Mouse (Mus musculus): ENCODE measurements around the gene Shh. TPM values are rescaled to one million over a fixed set of nuclear protein-coding genes. Genes with fewer than 3 reads are reported as not detected.

Shh gene
- not detected in 2 replicates for total RNA-seq (2017)

DNA sequence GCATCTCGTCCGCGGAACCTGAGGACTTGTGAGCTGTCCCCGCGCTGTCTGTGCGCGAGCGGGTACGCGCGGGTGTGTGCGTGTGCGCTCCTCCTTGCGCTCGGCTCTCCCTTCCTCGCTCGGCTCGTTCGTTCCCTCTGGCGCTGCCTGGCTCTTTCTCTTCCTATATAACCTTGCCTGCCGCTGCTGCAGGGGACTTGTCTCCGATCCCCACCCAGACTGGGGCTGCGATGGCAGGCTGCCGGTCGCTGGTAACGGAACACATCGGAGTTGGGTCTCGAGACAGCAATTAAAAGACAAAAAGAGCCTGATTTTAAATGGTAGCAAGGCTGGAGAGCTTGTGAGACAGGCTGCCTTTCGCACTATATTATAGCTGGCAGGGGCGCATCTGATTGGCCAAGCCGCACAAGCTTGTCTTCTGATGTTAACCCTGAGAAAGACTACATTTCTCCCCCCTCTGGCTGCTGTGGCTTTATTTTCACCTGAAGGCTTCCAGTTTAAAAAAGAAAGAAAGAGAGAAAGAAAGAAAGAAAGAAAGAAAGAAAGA, at the start of gene Shh:
Gene Shh (minus strand): TSS at position 497 of the 547 bp plus-strand sequence.
- no peak for ATAC-seq (replicated peaks; ENCODE audit: low read depth, poor library complexity, severe bottlenecking)

DNA sequence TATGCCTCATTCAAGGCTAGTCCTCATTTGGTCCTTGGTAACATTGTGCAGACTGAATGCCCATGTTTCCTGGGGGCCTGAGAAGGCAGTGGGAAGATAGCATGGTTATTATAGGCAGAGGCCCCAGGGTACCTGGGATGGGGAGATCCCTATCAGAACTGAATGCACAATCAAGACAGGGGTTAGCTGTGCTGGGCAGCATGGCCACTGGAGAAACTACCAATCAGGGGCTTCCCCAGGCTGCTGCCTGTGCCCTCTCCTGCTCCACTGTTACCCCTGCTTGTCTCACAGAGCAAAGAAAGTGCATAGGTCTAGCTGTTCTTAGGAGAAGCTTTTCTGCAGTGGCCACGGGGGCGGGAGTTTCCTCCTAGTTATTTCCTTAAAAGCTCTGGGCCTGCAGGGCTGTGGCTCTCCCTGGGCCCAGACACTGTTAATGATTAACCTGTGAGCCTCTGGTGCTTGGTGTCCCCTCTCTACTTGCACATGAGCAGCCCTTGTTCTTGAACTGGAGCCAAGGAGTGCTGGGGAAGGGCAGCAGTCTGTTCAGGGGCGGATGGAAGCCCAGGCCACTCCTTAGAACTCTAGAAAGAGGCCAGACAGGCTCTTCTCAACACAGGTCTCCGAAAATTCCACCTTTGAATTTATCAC, 33.9 kb upstream of the Shh start:
- no peak for ATAC-seq (replicated peaks; ENCODE audit: low read depth, poor library complexity, severe bottlenecking)

DNA sequence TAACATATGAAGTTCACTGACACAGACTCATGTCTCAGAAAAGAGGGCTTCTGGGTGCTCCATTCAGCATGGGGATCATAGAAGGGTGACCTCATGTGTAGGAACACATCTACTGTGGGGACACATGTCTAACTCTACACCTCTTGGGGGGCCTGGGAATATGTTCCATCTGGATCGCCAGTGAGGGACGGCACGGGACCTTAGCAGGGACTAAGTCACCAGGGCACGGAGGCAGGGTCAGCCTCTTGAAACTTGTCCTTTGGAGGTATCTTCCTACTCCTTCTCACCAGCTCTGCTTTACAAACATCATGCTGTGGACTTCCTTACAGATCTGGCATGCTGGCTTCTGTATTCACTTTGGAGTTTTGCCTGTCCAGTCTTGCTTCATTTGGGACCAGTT, 31.8 kb upstream of the Shh start:
- ATAC-seq (replicated peaks; ENCODE audit: low read depth, poor library complexity, severe bottlenecking) = no peak

DNA sequence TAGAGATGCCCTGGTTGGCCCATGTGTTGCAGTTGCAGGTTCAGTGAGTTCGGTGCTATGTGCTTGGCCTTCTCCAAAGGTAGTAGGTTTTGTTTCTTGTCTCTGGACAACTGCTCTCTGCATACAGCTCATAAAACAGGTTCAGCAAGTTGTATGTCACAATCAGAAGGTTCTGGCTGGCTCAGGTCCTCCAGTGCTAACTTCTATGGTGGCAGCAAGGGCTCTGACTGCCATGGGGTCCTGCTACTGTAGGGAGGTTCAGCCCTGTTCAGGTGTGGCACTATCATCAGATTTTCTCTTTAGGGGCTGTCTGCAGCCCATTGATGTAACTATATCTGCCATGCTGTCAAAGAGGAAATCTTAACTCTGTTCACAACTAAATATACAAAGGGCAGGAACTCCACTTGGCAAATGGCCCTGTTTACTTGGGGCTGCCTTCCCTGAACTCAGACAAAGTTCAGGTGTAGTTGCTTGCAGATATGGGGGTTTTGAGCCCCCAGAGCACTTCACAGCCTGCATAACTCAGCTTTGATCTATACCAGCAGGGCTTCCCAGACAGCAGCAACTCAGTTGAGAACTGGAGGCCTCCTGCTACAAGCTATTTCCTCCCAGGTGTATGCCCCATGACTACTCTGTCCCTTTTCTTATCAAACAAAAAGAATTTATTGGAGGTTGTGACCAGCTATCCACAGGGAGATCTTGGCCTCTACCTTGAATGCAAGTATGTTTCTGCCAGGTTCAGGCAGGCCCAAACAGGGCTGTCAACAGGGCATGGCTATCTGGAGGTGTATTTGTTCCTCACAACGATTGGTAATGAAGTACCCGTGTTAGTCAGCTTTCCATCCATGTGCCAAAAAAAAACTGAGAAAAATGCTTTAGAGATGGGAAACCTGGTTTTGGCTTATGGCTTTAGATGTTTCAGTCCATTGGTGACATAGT, 28.9 kb upstream of the Shh start:
- ATAC-seq (replicated peaks; ENCODE audit: low read depth, poor library complexity, severe bottlenecking) = no peak

DNA sequence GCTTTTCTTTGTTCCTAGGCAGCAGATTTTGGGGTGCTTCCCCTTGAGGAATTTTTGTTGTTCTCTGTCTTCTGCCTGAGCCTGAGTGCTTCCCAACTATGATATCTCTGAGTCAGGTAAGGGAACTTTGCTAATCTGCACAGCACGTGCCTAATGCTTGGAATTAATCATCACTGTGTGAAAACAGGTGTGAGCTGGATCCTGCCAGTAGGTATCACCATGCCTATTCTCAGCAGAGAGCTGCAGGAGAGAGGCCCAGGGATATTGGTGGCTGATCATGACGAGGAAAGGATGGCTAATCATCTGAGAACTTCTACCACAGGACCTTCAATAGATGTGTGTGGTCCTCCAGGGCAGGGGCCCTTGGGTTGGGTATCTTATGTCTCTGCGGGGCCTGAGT, 26.5 kb upstream of the Shh start:
- ATAC-seq (replicated peaks; ENCODE audit: low read depth, poor library complexity, severe bottlenecking) = no peak

DNA sequence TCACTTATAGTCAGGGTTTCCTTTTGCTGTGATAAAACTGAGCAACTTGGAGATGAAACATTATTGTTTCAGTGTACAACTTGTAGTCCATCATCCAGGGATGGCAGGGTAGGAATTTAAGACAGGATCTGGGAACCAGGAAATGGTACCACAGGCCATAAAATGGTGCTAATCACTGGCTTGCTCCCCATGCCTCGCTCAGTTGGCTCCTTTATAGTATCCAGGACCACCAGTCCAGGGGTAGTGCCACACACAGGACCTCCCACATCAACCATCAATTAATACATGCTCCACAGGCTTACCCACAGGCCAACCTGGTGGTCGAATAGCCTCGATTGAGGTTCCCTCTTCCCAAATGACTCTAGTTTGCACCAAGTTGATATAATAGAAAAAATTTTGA, 15.9 kb upstream of the Shh start:
- no peak for ATAC-seq (replicated peaks; ENCODE audit: low read depth, poor library complexity, severe bottlenecking)

DNA sequence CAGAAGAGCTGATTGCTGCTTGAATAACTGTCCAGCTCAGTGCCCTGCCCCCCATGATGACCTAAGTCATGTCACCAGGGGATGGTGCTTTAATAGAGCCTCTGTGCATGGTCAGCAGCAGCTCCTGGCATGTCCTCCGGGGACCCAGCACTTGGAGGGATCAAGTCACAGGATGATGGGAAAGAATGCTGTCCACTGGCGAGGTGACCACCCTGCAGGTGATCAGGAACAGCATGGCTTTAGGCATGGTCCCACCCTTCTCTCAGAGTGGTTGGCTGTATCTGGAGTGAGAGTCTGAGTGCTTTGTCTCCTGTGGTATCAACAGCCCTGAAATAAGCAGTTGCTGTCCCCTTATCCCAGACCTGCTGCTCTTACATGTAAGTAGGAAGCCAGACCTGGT, 14.7 kb upstream of the Shh start:
- ATAC-seq (replicated peaks; ENCODE audit: low read depth, poor library complexity, severe bottlenecking) = no peak

DNA sequence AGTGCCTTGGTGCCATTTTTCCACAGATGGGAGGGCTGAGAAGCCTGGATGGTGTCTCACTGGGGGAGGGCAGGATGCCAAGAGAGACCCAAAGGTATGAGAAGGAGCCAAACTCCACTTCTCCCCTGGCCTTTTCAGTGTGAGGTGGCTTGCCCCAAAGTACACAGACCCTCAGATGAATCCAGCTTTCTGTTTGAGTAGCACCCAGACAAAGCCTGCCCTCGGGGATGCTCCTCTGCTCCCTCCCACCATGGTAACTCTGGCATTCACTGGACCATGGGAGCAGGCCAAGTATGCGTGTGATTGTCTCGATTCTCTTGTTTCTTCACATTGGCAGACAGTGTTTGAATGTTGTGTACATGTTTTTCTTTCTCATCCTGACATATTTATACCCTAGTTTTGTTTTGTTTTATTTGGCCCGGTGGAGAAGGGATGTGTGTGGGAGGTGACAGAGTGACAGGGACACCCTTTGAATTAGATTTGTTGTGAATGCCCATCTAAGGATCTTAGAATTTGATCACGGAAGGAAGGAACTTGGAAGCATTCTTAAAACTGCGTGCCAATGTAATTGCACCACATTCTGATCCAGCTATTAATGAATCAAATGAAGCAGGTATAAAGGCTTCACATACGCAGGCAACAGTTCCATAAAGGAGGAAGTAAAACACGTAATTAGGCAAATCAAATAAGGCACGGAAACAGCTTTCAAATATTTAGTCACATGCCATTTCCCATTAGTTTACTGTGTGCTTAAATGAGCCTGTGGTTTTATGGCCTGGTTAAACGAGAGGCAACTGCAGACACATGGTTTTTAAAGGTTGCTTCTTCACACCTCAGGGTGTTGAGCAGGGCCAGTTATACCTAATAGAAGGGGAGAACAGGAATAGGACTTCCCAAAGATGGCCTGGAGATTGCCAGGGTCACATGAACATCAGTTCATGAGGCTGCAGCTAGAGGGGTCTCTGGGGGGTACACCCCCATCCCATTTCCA, 9.6 kb upstream of the Shh start:
- no peak for ATAC-seq (replicated peaks; ENCODE audit: low read depth, poor library complexity, severe bottlenecking)

DNA sequence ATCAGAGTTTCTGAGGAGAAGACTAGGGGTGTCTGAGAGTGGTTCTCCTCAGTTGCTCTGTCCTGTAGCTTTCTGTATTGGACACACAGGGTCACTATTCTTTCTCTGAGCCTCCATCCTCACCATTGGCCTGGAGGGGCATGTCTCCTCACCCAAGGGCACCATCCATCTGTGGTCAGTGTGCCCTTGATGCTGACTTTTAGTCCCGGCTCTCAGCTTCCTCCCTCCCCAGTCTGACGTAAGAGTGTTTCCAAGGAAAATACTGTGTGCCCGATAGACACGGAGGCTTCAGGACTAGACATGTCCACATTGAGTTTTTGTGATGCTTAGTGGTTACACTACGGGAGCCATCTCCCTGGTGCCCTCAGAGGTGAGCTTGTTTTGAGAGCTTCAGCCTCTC, 6.5 kb upstream of the Shh start:
- no peak for ATAC-seq (replicated peaks; ENCODE audit: low read depth, poor library complexity, severe bottlenecking)

DNA sequence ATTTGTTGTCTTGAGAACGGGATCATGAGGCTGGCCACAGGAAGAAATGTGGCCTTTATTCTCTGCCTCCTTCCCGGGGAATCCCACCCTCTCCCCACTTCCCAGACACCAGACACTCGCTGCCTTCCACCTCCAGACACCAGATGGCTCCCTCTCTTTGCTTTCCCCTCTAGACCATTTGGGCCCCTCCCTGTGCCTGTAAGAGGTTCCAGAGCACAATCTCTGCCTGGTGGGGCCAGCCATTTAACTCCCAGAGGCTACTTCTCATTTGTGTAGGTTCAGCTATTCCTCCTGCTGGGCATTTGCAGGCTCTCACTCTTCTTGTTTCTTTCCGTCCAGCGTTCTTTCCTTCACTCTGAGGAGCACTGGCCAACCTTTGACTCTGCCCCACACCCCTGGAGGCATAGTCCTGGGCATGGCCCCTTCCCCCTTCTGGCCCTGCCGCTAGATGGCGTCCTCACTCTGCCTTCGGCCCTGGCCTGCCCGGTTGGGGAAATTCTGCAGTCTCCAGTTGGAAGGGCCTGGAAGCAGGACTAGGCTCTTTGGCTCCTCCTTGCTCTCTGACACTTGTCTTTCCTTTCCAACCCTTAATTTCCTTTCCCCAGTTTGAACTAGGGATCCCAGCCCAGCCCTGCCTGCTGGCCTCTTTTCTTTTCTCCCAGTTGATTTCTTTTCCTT, 2.6 kb upstream of the Shh start:
- no peak for ATAC-seq (replicated peaks; ENCODE audit: low read depth, poor library complexity, severe bottlenecking)

DNA sequence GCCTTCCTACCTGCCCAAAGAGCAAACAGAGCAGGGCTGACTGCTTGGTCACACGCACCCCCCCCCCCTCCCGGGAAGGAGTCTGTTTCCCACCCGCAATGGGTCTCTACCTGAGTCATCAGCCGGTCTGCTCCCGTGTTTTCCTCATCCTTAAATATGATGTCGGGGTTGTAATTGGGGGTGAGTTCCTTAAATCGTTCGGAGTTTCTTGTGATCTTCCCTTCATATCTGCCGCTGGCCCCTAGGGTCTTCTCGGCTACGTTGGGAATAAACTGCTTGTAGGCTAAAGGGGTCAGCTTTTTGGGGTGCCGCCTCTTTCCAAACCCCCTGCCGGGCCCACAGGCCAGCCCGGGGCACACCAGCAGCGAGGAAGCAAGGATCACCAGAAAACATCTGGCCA, 705 bp downstream of the Shh start:
- ATAC-seq (replicated peaks; ENCODE audit: low read depth, poor library complexity, severe bottlenecking) = no peak

DNA sequence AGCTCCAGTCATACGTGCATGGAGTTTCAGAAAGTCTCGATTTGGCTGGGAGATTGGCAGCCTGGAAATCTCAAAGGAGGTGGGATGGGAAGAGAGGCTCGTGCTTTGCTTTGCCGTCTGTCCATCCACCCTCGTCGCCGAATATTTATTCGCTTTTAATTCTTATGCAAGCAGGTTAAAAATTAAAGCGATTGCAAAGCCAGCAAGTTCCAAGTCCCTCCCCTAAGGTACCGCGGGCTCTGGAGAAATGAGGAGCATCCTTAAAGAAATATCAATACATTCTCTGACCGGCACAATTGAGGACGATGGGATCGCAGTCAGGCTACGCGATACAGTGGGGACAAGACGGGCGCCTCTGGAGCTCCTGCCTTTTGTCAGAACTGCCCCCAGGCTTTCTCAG, 1.5 kb downstream of the Shh start:
- ATAC-seq (replicated peaks; ENCODE audit: low read depth, poor library complexity, severe bottlenecking) = no peak

DNA sequence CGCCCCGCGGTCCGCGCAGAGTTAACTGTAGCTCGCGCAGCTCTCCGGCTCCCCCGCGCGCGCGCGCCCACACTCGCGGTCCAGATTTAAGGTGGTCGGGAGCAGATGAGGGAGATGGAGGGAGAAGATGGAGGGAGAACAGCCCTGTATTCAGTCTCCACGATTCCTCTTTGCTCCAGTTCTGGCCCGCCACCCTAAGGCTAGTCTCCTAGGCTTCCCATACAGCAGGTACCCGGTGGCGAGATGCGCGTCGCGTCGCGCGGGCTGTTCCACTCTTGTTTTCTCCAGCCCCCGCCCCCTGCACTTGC, 2.0 kb downstream of the Shh start:
- no peak for ATAC-seq (replicated peaks; ENCODE audit: low read depth, poor library complexity, severe bottlenecking)

DNA sequence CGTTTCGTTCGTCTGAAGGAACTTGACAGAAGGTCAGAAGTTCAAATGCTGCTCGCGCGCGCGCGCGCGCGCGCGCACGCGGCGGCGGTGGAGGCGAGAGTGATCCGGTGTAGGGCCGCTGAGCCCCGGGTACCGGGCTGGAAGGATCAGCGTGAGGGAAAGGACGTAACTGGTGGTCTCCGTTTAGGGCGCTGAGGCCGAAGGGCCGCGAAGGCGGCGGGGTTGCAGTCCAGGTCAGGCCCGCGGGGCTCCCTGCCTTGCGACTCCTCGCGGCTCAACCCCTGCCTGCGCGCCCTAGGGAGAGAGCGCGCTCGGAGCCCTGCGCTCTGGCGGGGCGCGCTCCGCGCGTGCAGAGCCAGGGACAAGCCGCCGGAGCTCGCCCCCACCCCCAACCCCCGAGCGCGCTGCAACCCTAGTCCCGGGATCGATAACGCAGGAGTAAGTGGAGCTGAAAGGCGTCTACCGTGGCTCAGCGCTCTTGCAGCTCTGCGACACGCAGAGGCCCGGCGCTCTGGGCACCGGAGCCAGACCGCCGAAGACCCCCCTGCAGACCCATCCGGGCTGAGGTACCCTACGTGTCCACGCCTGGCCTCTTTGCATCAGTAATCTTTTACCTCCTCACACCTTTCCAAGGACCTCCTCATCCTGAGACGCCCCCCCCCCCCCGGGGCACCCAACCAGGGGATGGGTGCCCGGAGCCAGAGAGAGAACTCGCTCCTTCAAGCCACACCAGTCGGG, 2.5 kb downstream of the Shh start:
- ATAC-seq (replicated peaks; ENCODE audit: low read depth, poor library complexity, severe bottlenecking) = no peak

DNA sequence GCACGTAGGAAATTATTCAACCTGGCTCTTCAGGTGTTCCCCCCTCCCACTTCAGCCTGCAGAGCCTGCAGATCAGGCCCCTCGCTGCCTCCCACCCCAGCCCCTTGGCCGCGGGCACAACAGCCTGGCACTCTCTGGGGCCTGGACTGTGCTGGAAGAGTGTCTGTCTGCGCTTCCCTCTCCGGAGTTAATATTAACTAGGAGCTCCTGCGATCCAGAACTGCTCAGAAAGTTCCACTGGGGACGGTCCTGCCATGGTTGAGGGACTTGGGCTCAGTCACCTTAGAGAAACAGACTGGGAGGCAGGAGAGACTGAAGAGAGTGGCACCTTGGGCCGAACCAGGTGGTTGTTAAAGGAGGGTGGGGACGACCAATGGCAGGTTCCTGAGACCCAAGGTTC, 3.4 kb downstream of the Shh start:
- ATAC-seq (replicated peaks; ENCODE audit: low read depth, poor library complexity, severe bottlenecking) = no peak

DNA sequence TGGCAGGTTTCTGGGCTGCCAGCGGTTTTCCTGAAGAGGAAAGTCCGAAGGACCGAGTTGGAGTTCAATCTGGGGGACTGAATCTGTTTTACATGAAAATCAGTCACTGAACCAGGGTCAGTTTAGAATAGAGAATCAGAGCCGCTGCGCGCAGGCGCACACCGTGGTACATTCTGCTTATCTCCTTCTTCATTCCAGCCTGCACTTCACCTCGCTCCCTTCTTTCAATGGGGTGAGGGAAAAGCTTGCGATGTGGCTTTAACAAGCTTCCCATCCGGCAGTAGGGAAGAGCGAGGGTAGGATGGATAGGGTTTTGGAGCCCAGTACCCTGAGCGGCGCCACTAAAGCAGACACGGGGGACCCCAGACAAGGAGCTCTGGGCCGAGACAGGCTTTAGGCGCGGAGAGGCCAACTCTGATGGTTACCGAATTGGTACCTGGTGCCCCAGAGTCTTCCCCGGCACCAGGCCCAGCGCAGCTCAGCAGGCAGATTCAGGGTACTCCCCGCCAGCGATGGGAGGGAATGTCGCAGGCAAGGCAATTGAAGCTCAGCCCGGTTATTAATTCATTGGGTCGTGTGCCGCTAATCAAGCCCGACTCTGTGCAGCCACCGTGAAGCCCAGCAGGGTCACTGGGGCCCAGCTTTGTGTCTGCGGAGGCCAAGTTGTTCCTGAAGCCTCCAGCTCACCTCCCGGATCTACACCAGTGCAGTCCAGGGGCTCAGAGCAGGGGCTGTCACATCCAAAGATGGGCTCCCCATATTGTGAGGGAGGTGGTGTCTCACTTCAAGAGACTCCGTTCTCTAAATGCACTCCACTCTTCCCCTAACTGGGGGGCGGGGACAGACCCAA, 4.1 kb downstream of the Shh start:
- ATAC-seq (replicated peaks; ENCODE audit: low read depth, poor library complexity, severe bottlenecking) = no peak

DNA sequence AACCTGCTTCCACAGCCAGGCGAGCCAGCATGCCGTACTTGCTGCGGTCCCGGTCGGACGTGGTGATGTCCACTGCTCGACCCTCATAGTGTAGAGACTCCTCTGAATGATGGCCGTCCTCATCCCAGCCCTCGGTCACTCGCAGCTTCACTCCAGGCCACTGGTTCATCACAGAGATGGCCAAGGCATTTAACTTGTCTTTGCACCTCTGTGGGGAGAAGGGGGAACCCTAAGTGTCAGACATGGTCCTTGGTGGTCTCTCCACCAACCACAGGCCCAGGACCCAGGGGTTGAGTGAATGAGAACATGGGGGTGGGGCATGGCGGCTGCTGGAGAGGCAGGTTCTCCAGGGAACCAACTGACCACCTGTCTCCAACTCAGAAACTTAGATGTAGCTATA, 5.7 kb downstream of the Shh start:
- no peak for ATAC-seq (replicated peaks; ENCODE audit: low read depth, poor library complexity, severe bottlenecking)

All from common myeloid progenitor, adult 5-6 weeks (primary cell).